Mouse (Mus musculus): ENCODE results near the gene Gng4.

- TF ChIP-seq CTCF (IDR thresholded peaks at IDR 0.05; ENCODE audit: low read depth) = peak; percentile 24; the same call in 1 of the 2 replicates
- no peak for TF ChIP-seq EP300 (IDR thresholded peaks at IDR 0.05; ENCODE audit: low read depth)
Observed at GRCm38 (mm10) chr13:13862346-13862745, 78.5 kb downstream of the Gng4 start.

Data from liver, postnatal 0 days (tissue).